Mouse (Mus musculus) heart, embryonic 14.5 days (tissue): ENCODE data around the gene Itga11. TPM values are rescaled to one million over a fixed set of nuclear protein-coding genes. Genes with fewer than 3 reads are reported as not detected.
"Not testable (repeated sequence)": the region's sequence is repeated elsewhere in the genome, so short reads cannot be mapped to it uniquely, and the experiment has no call there.

Experiments used
- ATAC-seq: fragments of 200-750 bp; cut with Nextera tagmentation; 2 replicates; pipeline ENCODE4 v1.8.0; 2017; ENCODE audit warnings: low read depth, moderate TSS enrichment; ENCODE audit not compliant: insufficient number of reproducible peaks, insufficient read depth, low FRiP score
- H3K27ac ChIP-seq, 2 experiments: fragments of 200-500 bp in 1 of 2; fragments of 300-500 bp in 1 of 2; sonication (generic) in 1 of 2; replicated peaks in 1 of 2; 2 replicates each; pipeline ENCODE4 v1.5.1; 2012 to 2014; ENCODE audit warnings: low read depth in 2 of 2, low read length in 2 of 2, control low read depth in 1 of 2, mild to moderate bottlenecking in 1 of 2, mixed read lengths in 1 of 2; ENCODE audit not compliant: control insufficient read depth in 1 of 2, insufficient read depth in 1 of 2
- H3K27me3 ChIP-seq: fragments of 300-500 bp; sonication (generic); 2 replicates; pipeline ENCODE4 v1.6.1; 2014; ENCODE audit warnings: mild to moderate bottlenecking, low read length, control low read depth; ENCODE audit not compliant: control insufficient read depth, insufficient read depth
- H3K36me3 ChIP-seq: fragments of 300-500 bp; sonication (generic); 2 replicates; pipeline ENCODE4 v1.6.1; 2014; ENCODE audit warnings: mild to moderate bottlenecking, control low read depth, low read length, mixed read lengths; ENCODE audit not compliant: control insufficient read depth, insufficient read depth
- H3K4me1 ChIP-seq, 2 experiments: fragments of 200-500 bp in 1 of 2; fragments of 300-500 bp in 1 of 2; sonication (generic) in 1 of 2; 2 replicates each; pipeline ENCODE4 v1.6.1; 2012 to 2014; ENCODE audit warnings: low read length in 2 of 2, control low read depth in 1 of 2, mixed read lengths in 1 of 2; ENCODE audit not compliant: control insufficient read depth in 2 of 2, insufficient read depth in 2 of 2
- H3K4me2 ChIP-seq: fragments of 300-500 bp; sonication (generic); 2 replicates; pipeline ENCODE4 v1.6.1; 2014; ENCODE audit warnings: mild to moderate bottlenecking, low read length
- H3K4me3 ChIP-seq, 2 experiments: fragments of 200-500 bp in 1 of 2; fragments of 300-500 bp in 1 of 2; sonication (generic) in 1 of 2; 2 replicates each; pipeline ENCODE4 v1.5.1; 2012 to 2014; ENCODE audit warnings: low read length in 2 of 2, mild to moderate bottlenecking in 2 of 2, control low read depth in 1 of 2, low read depth in 1 of 2, moderate library complexity in 1 of 2; ENCODE audit not compliant: control insufficient read depth in 1 of 2, insufficient read depth in 1 of 2
- H3K9ac ChIP-seq: fragments of 300-500 bp; sonication (generic); 2 replicates; pipeline ENCODE4 v1.6.1; 2014; ENCODE audit warnings: mild to moderate bottlenecking, low read length
- H3K9me3 ChIP-seq: fragments of 300-500 bp; sonication (generic); 2 replicates; pipeline ENCODE4 v1.6.1; 2016; ENCODE audit warnings: low read length, control low read depth; ENCODE audit not compliant: control insufficient read depth
- WGBS: fragments of 180-500 bp; shearing (Covaris S2); extraction: QIAGEN DNeasy Blood & Tissue Kit; methylation state at CpG from one replicate; pipeline ENCODE4 v1.1.7; 2014; 5-methylcytosine and 5-hydroxymethylcytosine counted together
- polyA plus RNA-seq: library from polyadenylated mRNA; unstranded; fragments of >200 nt; fragmentation: Nextera tagmentation; extraction: Ambion mirVana; gene quantifications from 2 replicates; pipeline ENCODE4 v1.2.1, GENCODE M21; 2014

The Itga11 gene
- polyA plus RNA-seq, 1 experiment from 2014 or later = 0.92 TPM

DNA sequence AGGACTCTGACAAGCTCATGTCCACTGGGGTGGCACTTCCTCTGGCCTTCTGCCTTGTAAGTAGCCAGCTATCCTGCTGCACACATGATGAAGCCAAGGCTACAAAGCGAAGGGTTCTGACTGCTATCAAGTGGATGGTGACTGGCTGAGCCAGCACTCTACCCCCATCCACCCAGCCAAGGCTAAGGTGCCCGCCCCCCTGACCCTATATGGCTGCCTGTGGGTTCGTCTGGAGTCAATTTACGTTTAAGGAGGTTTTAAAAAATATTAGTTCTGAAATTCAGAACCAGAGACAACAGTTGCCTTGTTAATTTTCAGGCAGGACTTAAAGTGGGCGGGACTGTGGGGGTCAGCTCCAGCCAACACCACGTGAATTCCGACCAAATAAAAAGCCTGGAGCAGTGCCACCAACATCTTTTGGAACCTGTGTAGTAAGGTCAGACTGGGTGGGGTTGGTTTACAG is 30.9 kb upstream of the Itga11 start:
- Histone ChIP-seq H3K27ac (no peak overlapping the region), H3K27me3 (no peaks in the 10 kb centered on the region), H3K36me3 (no peaks in the 10 kb centered on the region), H3K4me1 (peaks cover 0 to 5% of the 10 kb centered on the region in 2 experiments; a peak in 1 of 4 replicates), H3K9me3 (no peaks in the 10 kb centered on the region), H3K4me3 (no peak overlapping the region), H3K4me2 (no peak overlapping the region), H3K9ac (no peak overlapping the region)
- ATAC-seq = no peak
- 69% methylated on average over 7 of the region's 7 CpGs for WGBS

DNA sequence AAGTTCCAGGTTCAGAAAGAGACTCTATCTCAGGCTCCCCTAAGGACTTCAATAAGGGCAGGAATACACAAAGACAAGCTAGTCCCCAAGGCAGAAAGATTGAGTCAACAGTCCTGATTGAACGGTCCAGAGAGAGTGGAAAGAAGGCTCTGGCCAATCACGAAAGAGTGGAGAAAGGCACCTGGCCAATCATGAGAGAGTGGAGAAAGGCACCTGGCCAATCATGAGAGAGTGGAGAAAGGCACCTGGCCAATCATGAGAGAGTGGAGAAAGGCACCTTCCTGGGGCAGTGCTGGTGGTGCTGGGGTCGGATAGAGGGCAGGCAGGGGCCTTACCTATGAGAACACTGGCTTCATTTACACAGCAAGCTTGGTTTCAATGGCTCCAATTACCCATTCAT is 28.2 kb upstream of the Itga11 start:
- H3K27me3 ChIP-seq = no peaks in the 10 kb centered on the region
- whole genome bisulfite sequencing = 74% methylated on average over 3 of the region's 3 CpGs
- no peak overlapping the region for H3K4me3 ChIP-seq
- peaks cover 0 to 5% of the 10 kb centered on the region in 2 experiments; a peak in 1 of 4 replicates for H3K4me1 ChIP-seq
- no peak for ATAC-seq
- no peak overlapping the region for H3K9ac ChIP-seq
- H3K9me3 ChIP-seq = no peaks in the 10 kb centered on the region
- no peak overlapping the region for H3K4me2 ChIP-seq
- no peaks in the 10 kb centered on the region for H3K36me3 ChIP-seq
- no peak overlapping the region for H3K27ac ChIP-seq

DNA sequence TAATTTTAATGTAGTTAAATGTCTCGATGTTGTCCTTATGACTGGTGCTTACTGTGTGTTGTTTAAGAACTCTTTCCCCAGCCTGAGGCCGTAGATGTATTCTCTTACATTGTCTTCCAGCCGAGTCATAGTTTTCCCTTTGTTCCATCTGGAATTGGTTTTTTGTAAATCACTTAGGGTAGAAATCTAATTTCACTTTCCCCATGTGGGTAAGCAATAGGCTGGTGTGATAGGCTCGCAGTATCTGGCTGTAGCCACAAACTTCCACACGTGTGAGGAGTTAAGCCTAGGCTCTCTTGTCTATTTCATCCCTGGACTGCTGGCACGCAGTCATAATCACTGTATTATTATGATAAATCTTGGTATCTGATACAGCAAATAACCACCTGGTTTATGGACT is 26.9 kb upstream of the Itga11 start:
- WGBS = 88% methylated on average over 6 of the region's 6 CpGs

DNA sequence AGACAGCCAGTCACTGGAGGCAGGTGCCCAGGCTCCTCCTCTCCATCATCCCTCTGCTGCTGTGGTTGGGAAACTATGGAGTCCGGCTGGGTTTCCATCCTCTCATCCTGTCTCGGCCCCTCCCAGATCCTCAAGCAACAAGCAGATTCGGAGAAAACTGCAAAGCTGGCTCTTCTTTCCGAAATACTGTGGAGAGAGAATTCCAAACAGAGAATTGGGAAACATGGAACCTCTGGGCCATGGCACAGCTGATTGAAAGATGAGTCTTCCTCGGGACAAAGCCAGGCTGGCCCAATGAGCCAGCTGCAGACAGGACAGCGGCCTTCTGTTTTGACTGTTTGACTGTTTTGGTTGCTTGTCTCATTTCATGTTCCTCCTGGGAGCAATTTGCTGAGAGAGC is 23.3 kb upstream of the Itga11 start:
- H3K27me3 ChIP-seq = no peaks in the 10 kb centered on the region
- H3K36me3 ChIP-seq = no peaks in the 10 kb centered on the region
- no peak overlapping the region for H3K4me2 ChIP-seq
- WGBS = 75% methylated on average over 6 of the region's 6 CpGs
- H3K27ac ChIP-seq = no peak overlapping the region
- no peak overlapping the region for H3K4me3 ChIP-seq
- H3K4me1 ChIP-seq = no peaks in the 10 kb centered on the region
- no peaks in the 10 kb centered on the region for H3K9me3 ChIP-seq
- no peak overlapping the region for H3K9ac ChIP-seq
- no peak for ATAC-seq

More for the DNA sequence above, 26.9 kb upstream of the Itga11 start:
- Histone ChIP-seq H3K36me3 (no peaks in the 10 kb centered on the region), H3K27ac (no peak overlapping the region), H3K9ac (no peak overlapping the region), H3K4me3 (no peak overlapping the region), H3K27me3 (no peaks in the 10 kb centered on the region), H3K9me3 (no peaks in the 10 kb centered on the region), H3K4me1 (peaks cover 0 to 3% of the 10 kb centered on the region in 2 experiments; a peak in 1 of 4 replicates), H3K4me2 (no peak overlapping the region)
- ATAC-seq = no peak

DNA sequence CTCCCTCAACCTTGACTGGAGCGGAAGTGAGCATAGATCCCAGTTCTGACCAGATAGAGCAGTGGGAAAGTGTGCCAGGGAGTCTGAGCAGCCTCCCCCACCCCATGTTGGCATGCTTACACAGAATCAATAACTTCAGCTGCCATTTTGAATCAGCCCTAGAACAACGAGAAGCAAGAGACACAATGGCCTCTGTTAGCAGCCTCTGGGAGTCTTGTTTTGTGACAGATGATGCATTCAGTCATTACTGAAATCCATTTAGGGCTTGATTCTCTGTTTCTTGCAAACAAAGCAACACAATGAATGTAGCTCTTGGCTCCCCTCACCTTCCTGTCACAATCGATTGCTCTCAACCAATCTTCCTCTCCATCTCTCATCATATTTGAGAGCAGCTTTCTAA is 19.6 kb upstream of the Itga11 start:
- no peak for ATAC-seq
- Histone ChIP-seq H3K9me3 (no peaks in the 10 kb centered on the region), H3K36me3 (no peaks in the 10 kb centered on the region), H3K27ac (no peak overlapping the region), H3K4me1 (no peaks in the 10 kb centered on the region), H3K4me2 (no peak overlapping the region), H3K4me3 (no peak overlapping the region), H3K27me3 (no peaks in the 10 kb centered on the region), H3K9ac (no peak overlapping the region)
- 88% methylated on average over 3 of the region's 3 CpGs for WGBS

DNA sequence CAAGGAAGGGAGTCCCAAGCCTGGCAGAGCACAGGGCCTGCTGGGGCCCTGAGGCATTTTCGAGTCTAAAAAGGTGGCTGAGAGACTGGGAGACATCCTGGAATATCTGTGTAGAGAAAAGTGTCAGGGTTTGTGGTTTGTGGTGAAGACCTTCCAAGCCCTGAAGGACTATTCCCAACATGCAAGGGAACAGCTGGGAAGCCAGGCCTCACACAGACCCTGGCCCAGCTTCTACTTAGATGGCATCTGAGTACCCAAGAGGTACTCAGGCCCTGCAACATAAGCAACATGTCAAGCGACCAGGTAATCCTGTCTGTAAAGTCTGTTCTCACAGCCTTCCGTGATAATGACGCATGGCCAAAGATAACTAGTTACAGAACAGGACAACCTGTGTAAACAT is 18.6 kb upstream of the Itga11 start:
- no peak overlapping the region for H3K4me3 ChIP-seq
- 57% methylated on average over 4 of the region's 4 CpGs for WGBS
- no peak overlapping the region for H3K9ac ChIP-seq
- no peaks in the 10 kb centered on the region for H3K27me3 ChIP-seq
- H3K4me1 ChIP-seq = no peaks in the 10 kb centered on the region
- no peak for ATAC-seq
- H3K4me2 ChIP-seq = no peak overlapping the region
- H3K9me3 ChIP-seq = no peaks in the 10 kb centered on the region
- H3K36me3 ChIP-seq = no peaks in the 10 kb centered on the region
- H3K27ac ChIP-seq = no peak overlapping the region

DNA sequence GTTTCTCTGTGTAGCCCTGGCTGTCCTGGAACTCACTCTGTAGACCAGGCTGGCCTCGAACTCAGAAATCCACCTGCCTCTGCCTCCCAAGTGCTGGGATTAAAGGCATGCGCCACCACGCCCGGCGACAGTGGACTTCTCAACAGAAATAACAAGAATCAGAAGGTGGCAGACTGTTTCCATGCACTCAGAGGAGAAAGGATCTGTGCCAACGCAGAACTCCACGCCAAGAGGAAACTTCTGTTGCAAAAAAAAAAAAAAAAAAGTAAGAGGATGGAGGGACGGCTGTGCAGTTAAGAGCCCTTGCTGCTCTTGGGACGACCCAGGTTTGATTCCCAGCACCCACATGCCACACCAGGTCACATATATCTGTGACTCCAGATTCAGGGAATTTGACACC is 16.7 kb upstream of the Itga11 start:
- not testable (repeated sequence) for ATAC-seq

DNA sequence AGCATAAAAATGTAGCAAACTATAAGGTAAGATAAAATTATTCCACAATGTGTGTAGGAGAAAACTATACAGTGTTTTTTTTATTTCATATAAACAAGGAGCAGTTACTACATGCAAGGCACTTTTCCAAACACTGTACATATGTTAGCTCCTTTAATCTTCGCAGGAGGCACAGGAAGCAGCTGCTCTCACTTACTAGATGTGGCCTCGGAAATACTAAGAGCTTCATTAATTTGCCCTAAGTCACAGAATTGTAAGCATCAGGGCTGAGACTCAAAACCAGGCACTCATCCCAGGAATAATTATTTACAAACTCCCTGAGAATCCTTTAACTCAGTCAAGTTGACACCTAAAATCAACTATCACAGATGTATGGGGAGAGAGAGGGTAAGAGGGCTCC is 14.2 kb upstream of the Itga11 start:
- Histone ChIP-seq H3K36me3 (no peaks in the 10 kb centered on the region), H3K9me3 (no peaks in the 10 kb centered on the region), H3K4me3 (no peak overlapping the region), H3K4me2 (no peak overlapping the region), H3K27me3 (no peaks in the 10 kb centered on the region), H3K9ac (no peak overlapping the region), H3K4me1 (no peaks in the 10 kb centered on the region), H3K27ac (no peak overlapping the region)
- 68% methylated on average over 2 of the region's 2 CpGs for WGBS
- no peak for ATAC-seq

More for the DNA sequence above, 16.7 kb upstream of the Itga11 start:
- not testable (repeated sequence) for H3K36me3 ChIP-seq, H3K4me2 ChIP-seq, H3K27ac ChIP-seq, H3K9me3 ChIP-seq, H3K4me1 ChIP-seq, H3K9ac ChIP-seq, H3K4me3 ChIP-seq, H3K27me3 ChIP-seq
- WGBS = 89% methylated on average over 9 of the region's 9 CpGs
